Mouse (Mus musculus): ENCODE results near the gene Cfc1.

Cfc1 gene

DNA sequence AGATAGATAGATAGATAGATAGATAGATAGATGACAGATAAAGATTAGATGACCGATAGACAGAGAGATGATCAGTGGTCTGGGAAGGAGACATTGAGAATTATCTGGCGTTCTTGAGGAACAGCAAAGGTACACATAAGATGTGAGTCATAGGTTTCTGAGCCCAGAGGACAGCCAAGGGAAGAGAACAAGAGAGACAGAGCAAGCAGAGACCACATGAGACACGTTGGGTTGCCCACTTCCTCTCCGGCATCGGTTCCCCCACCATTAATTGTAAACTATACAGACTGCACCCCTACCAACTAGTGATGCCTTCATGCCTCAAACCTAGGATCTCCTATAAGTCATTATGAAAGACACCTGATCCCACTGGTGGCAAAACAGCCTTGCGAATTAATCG lies 18.8 kb downstream of the Cfc1 start:
- no peak for DNase-seq

- no peak for DNase-seq
Measured at GRCm38 (mm10) chr1:34560843-34561242, 25.4 kb downstream of the Cfc1 start, which contains the start of gene Prss40. Gene Prss40, minus strand, starts transcription at chr1:34560943.

GRCm38 (mm10) chr1:34564383-34565045 lies 29.1 kb downstream of the Cfc1 start:
- DNase-seq, result no peak

GRCm38 (mm10) chr1:34568120-34568519 lies 32.7 kb downstream of the Cfc1 start:
- DNase-seq, result no peak

DNA sequence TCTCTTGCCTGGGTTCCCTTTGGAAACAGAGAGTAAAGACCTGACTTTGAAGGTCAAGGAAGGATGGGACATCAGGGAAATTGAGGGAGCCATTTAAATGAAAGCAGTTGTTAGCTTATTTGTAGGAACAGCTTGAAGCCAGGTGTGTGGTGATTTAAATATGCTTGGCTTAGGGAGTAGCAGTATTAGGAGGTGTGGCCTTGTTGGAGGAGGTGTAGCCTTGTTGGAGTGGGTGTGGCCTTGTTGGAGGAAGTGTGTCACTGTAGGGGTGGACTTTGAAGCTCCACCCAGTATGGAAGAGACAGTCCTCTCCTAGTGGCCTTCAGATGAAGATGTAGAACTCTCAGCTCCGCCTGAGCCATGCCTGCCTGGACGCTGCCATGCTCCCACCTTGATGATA lies 34.4 kb downstream of the Cfc1 start:
- DNase-seq, result no peak

DNA sequence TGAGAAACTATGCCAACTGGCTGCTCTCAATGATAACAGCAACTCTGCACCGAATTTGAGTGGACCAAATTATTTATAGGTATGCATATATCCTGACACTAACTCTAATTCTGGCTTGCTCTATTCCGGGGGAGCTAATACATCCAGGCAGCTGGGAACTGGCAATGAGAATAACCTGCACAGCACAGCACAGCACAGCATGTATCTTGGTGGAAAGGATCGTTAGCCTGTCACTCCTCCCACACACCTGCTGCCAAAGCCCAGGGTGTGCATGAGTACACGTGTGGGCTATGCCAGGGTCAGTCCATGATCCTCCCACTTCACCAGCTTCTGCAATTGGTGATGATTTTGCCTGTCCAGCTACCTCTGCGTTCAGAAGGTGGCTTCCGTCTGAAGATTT lies 36.0 kb downstream of the Cfc1 start:
- DNase-seq, result no peak

- no peak for DNase-seq
Measured at GRCm38 (mm10) chr1:34573221-34573620, 37.8 kb downstream of the Cfc1 start.

DNA sequence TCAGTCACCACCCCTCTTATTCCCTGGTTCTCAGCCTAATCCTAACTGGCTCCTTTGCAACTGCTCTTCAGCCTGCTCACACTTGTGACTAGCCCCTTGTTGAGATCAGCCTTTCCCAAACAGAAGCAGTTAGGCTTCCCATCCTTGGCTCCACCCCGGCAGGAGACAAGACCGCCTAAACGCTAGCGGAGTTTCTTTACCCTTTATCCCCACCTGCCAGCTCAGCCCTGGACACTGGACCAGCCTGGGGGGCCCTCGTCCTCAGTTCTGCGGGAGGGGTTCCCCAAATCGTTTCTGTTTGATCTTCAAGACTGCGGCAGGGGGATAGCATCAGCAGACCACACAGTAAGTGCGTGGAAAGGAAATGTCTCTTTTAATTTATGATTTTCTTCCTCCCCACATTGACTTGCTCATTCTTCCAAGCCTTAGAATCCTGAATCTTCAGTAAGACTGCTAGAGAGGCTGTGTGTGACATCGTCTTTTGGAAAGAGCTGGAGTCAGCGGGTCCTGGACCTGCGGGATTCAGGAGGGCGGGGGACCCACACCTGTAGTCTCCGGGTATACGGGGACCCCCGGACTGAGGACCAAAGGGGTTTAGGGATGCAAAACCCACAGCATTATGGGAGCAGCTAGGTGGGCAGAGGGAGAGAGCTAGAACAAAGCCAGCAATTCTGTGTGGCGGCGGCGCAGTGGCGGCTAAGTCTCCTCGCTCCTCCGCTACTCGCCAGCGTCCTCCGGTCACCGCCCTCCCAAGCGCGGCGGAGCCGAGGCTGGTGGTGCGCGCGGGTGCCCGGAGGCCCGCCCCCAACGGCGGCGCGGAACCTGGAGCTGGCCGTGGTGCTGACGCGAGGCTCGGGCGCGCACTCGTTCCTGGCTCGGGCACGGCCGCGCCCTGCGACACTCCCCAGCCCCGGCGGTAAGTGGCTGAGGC lies 43.7 kb downstream of the Cfc1 start, which contains the start of gene Amer3:
Amer3 (plus strand) TSS at position 807 of the 931 bp plus-strand sequence.
- peak; percentile 15 to 35 for DNase-seq

DNA sequence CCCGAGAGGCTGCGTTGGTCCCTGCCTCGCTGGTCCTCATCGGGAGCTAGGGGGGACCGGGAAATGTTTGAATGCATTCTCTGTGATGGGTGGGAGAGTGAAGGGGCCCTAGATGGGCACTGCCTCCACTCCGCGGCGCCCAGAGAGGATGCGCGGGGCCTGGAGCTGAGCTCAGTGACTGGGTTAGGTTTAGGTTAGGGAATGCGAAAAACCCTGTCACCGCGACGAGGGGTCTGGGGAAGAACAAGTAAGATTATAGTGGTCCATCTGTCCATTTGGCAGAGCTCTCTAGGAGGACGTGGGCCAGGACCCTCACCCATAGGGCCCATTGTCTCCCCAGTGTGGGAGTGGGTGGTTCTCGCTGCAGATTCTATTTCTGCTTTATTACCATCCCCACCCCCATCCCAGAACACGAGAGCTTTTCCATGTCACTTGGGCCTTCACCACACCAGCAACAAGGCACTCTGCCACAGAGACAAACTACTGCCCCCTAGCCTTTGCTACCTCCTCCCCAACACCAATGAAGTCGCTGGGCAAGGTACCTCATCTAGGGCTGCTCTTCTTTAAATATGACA lies 44.4 kb downstream of the Cfc1 start:
- DNase-seq, result no peak

- no peak for DNase-seq
Measured at GRCm38 (mm10) chr1:34582218-34582617, 46.8 kb downstream of the Cfc1 start.

DNA sequence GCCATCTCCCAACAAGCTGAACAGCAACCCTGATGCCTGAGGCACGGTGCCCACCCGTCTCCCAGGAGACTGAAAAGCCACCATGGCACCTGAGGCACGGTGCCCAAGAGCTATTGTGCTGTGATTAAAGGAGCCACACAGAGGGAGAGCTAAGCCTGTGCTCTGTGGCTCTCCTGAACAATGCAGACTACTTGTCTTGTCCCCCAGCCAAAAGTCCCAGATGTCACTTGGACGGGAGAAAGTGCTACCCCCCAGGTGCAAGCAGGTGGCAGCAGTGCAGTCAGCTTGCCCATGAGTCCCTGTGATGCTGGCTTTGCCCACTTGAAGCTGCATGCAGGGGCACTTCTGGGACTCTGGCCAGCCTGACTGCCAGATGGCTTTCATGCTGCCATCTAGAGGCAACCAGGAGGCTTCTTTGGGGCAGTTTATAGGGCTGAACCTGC lies 48.4 kb downstream of the Cfc1 start:
- DNase-seq, result no peak

GRCm38 (mm10) chr1:34584736-34585135 lies 49.3 kb downstream of the Cfc1 start:
- DNase-seq, result no peak

DNA sequence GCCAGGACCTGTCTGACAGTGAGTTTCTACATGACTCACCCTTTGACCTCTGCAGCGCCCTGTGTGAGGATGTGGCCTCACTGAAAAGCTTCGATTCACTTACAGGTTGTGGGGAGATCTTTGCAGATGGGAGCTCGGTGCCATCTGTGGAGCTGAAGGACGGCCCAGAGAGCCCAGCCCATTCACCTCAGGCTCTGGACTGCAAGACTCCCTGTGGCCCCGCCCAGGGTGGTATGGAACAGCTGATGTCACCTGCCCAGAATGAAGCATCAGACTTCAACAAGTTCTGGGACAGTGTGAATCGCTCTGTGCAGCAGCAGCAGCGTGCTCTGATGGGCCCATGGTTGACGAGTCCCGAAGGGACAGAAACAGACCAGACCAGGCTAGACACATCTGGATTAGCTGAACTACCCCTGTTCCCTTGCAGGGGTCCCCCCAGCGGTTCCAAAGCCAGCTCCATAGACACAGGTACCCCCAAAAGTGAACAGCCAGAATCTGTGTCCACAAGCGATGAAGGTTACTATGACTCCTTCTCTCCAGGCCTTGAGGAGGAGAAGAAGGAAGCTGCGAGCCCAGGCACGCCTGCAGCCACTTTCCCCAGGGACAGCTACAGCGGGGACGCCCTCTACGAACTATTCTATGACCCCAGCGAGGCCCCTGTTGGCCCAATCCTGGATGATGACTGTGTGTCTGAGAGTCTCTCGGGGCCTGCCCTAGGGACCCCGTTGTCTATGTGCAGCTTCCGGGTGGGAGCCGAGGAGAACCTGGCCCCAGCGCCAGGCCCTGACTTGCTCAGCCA lies 52.0 kb downstream of the Cfc1 start:
- DNase-seq, result no peak

Measured in kidney, adult 8-10 months (tissue).